Mouse (Mus musculus): Measurements from ENCODE around the gene Pappa2. TPM values are rescaled to one million over a fixed set of nuclear protein-coding genes. Genes with fewer than 3 reads are reported as not detected.

Pappa2 gene
- polyA plus RNA-seq, 1 experiment from 2014 or later, result 2.7 TPM

GRCm38 (mm10) chr1:158910661-158911060 is 69.6 kb downstream of the Pappa2 start:
- DNase-seq, result no peak
- no peaks in the 10 kb centered on the region for H3K4me1 ChIP-seq (ENCODE audit: insufficient read depth)
- no peaks in the 10 kb centered on the region for H3K27me3 ChIP-seq (ENCODE audit: insufficient read depth, low read length)
- no peak overlapping the region for H3K4me2 ChIP-seq
- no peak overlapping the region for H3K4me3 ChIP-seq (ENCODE audit: low read depth, low read length)
- WGBS, result 87% methylated on average over 2 of the region's 2 CpGs
- no peak for ATAC-seq (ENCODE audit: insufficient read depth)
- no peak overlapping the region for H3K27ac ChIP-seq (ENCODE audit: low read depth)
- H3K36me3 ChIP-seq (ENCODE audit: insufficient read depth), result no peaks in the 10 kb centered on the region
- H3K9ac ChIP-seq, result no peak overlapping the region
- TF ChIP-seq CTCF (IDR thresholded peaks at IDR 0.05; ENCODE audit: low read depth), result no peak
- no peaks in the 10 kb centered on the region for H3K9me3 ChIP-seq (ENCODE audit: low read depth, low read length)

- no peak overlapping the region for H3K27ac ChIP-seq (ENCODE audit: low read depth)
- DNase-seq (no peak), ATAC-seq (ENCODE audit: insufficient read depth) (no peak)
- no peak overlapping the region for H3K4me2 ChIP-seq
- H3K9me3 ChIP-seq (ENCODE audit: low read depth, low read length), result no peaks in the 10 kb centered on the region
- no peaks in the 10 kb centered on the region for H3K27me3 ChIP-seq (ENCODE audit: insufficient read depth, low read length)
- H3K4me1 ChIP-seq (ENCODE audit: insufficient read depth), result no peaks in the 10 kb centered on the region
- H3K4me3 ChIP-seq (ENCODE audit: low read depth, low read length), result no peak overlapping the region
- no peak overlapping the region for H3K9ac ChIP-seq
- TF ChIP-seq CTCF (IDR thresholded peaks at IDR 0.05; ENCODE audit: low read depth), result no peak
- H3K36me3 ChIP-seq (ENCODE audit: insufficient read depth), result no peaks in the 10 kb centered on the region
Observed at GRCm38 (mm10) chr1:158897339-158897738, 83.0 kb downstream of the Pappa2 start.

DNA sequence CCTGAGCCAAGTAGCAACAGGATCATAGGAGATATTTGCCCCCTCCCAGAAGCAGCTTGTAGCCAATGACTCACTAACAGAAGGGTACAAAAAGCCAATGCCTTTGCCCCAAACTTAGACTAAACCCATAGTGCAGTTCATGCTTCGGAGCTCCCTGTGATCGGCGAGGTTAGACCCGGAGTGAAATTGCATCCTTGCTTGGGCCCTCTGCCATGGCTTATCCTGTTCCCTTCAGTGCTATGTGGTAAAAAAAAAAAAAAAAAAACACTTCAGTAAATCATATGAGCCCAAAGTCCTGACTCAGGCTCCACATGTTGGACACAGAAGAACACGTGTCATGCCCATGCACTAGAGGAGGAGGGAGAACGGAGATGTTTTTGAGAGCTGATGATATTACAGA is 85.8 kb downstream of the Pappa2 start:
- Histone ChIP-seq H3K27me3 (ENCODE audit: insufficient read depth, low read length) (no peaks in the 10 kb centered on the region), H3K4me3 (ENCODE audit: low read depth, low read length) (no peak overlapping the region), H3K4me1 (ENCODE audit: insufficient read depth) (no peaks in the 10 kb centered on the region), H3K9me3 (ENCODE audit: low read depth, low read length) (no peaks in the 10 kb centered on the region), H3K4me2 (no peak overlapping the region), H3K9ac (no peak overlapping the region), H3K27ac (ENCODE audit: low read depth) (no peak overlapping the region), H3K36me3 (ENCODE audit: insufficient read depth) (no peaks in the 10 kb centered on the region)
- no peak for ATAC-seq (ENCODE audit: insufficient read depth)
- 90% methylated on average over 6 of the region's 6 CpGs for WGBS
- DNase-seq, result no peak
- no peak for TF ChIP-seq CTCF (IDR thresholded peaks at IDR 0.05; ENCODE audit: low read depth)

DNA sequence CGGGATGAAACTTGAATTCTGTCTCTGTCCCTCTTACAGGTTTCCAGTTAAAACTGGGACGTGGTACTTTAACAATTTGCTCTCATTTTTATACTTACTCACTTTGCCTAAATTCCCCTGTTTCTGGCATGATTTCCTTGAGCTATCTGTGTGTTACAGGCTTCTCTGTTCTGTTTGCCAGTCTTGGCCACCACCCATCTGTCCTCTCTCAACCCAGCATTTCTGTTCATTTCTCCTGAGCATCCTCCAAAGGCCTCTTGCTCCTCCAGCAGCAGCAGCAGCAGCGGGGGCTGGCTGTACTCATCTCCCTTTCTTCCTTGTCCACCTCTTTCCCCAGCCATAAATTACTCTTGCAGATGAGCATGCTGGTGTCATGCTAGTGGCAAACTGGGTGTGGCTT is 104.8 kb downstream of the Pappa2 start:
- Histone ChIP-seq H3K9ac (no peak overlapping the region), H3K4me2 (no peak overlapping the region), H3K27ac (ENCODE audit: low read depth) (no peak overlapping the region), H3K4me1 (ENCODE audit: insufficient read depth) (no peaks in the 10 kb centered on the region), H3K27me3 (ENCODE audit: insufficient read depth, low read length) (no peaks in the 10 kb centered on the region), H3K36me3 (ENCODE audit: insufficient read depth) (no peaks in the 10 kb centered on the region), H3K4me3 (ENCODE audit: low read depth, low read length) (no peak overlapping the region), H3K9me3 (ENCODE audit: low read depth, low read length) (no peaks in the 10 kb centered on the region)
- 54% methylated on average over 3 of the region's 3 CpGs for WGBS
- DNase-seq (no peak), ATAC-seq (ENCODE audit: insufficient read depth) (no peak)
- TF ChIP-seq CTCF (IDR thresholded peaks at IDR 0.05; ENCODE audit: low read depth), result no peak

GRCm38 (mm10) chr1:158874552-158875077 is 105.7 kb downstream of the Pappa2 start:
- Histone ChIP-seq H3K27me3 (ENCODE audit: insufficient read depth, low read length) (no peaks in the 10 kb centered on the region), H3K4me2 (no peak overlapping the region), H3K9ac (no peak overlapping the region), H3K36me3 (ENCODE audit: insufficient read depth) (no peaks in the 10 kb centered on the region), H3K4me3 (ENCODE audit: low read depth, low read length) (no peak overlapping the region), H3K9me3 (ENCODE audit: low read depth, low read length) (no peaks in the 10 kb centered on the region), H3K4me1 (ENCODE audit: insufficient read depth) (no peaks in the 10 kb centered on the region), H3K27ac (ENCODE audit: low read depth) (no peak overlapping the region)
- WGBS, result 90% methylated on average over 2 of the region's 2 CpGs
- TF ChIP-seq CTCF (IDR thresholded peaks at IDR 0.05; ENCODE audit: low read depth), result no peak
- DNase-seq, result no peak
- ATAC-seq (ENCODE audit: insufficient read depth), result no peak

- H3K9me3 ChIP-seq (ENCODE audit: low read depth, low read length), result no peaks in the 10 kb centered on the region
- no peak overlapping the region for H3K27ac ChIP-seq (ENCODE audit: low read depth)
- no peak overlapping the region for H3K4me2 ChIP-seq
- no peak overlapping the region for H3K9ac ChIP-seq
- WGBS, result 71% methylated on average over 1 of the region's 1 CpGs
- ATAC-seq (ENCODE audit: insufficient read depth) (no peak), DNase-seq (no peak)
- H3K27me3 ChIP-seq (ENCODE audit: insufficient read depth, low read length), result no peaks in the 10 kb centered on the region
- no peak overlapping the region for H3K4me3 ChIP-seq (ENCODE audit: low read depth, low read length)
- no peaks in the 10 kb centered on the region for H3K4me1 ChIP-seq (ENCODE audit: insufficient read depth)
- no peak for TF ChIP-seq CTCF (IDR thresholded peaks at IDR 0.05; ENCODE audit: low read depth)
- no peaks in the 10 kb centered on the region for H3K36me3 ChIP-seq (ENCODE audit: insufficient read depth)
Observed at GRCm38 (mm10) chr1:158873631-158874030, 106.7 kb downstream of the Pappa2 start.

DNA sequence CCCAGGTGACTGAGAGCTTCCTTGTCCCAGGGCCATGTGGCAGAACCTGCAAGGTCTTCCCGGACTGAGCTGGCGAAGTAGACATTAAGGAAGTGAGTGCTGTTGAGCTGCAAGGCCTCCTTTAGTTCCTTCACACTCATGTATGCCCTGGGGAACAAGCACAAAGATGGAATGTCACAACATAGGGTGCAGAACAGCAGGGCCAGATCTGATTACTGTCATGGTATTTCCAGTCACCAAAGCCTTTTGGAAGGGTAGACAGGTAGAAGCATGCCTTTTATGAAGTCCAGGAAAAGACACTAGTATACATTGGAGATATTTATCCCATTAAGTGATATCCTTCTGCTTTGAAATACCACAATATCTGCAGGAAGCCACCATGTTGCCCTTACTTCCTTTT is 108.9 kb downstream of the Pappa2 start:
- Histone ChIP-seq H3K9ac (no peak overlapping the region), H3K36me3 (ENCODE audit: insufficient read depth) (no peaks in the 10 kb centered on the region), H3K4me1 (ENCODE audit: insufficient read depth) (no peaks in the 10 kb centered on the region), H3K27ac (ENCODE audit: low read depth) (no peak overlapping the region), H3K4me2 (no peak overlapping the region), H3K27me3 (ENCODE audit: insufficient read depth, low read length) (no peaks in the 10 kb centered on the region), H3K4me3 (ENCODE audit: low read depth, low read length) (no peak overlapping the region), H3K9me3 (ENCODE audit: low read depth, low read length) (no peaks in the 10 kb centered on the region)
- ATAC-seq (ENCODE audit: insufficient read depth) (no peak), DNase-seq (no peak)
- WGBS, result 87% methylated on average over 2 of the region's 2 CpGs
- TF ChIP-seq CTCF (IDR thresholded peaks at IDR 0.05; ENCODE audit: low read depth), result no peak

DNA sequence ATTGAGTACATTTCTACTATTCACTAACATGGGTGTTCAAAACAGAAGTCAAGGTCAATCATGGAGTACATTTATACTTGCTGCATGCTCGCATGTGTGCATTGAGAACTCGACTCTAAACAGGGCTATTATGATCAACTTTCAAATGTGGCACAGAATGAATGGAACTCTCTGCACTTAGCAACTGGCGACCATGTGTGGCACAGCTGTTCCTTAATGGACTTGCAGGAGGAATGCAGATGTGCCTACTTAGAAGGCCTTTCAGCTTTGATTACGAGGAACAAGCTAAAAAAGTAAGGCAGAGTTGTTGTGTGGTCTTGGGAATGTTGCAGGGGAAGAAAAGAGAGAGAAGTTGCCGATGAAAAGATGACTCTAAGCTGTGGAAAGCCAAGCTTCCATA is 120.1 kb downstream of the Pappa2 start:
- Histone ChIP-seq H3K4me2 (no peak overlapping the region), H3K9ac (no peak overlapping the region), H3K27me3 (ENCODE audit: insufficient read depth, low read length) (no peaks in the 10 kb centered on the region), H3K9me3 (ENCODE audit: low read depth, low read length) (no peaks in the 10 kb centered on the region), H3K4me1 (ENCODE audit: insufficient read depth) (no peaks in the 10 kb centered on the region), H3K27ac (ENCODE audit: low read depth) (no peak overlapping the region), H3K36me3 (ENCODE audit: insufficient read depth) (no peaks in the 10 kb centered on the region), H3K4me3 (ENCODE audit: low read depth, low read length) (no peak overlapping the region)
- whole genome bisulfite sequencing, result 70% methylated on average over 5 of the region's 5 CpGs
- no peak for TF ChIP-seq CTCF (IDR thresholded peaks at IDR 0.05; ENCODE audit: low read depth)
- no peak for ATAC-seq (ENCODE audit: insufficient read depth)
- DNase-seq, result no peak

All from lung, embryonic 14.5 days (tissue).